ENCODE assay signal across 14 mouse cellular contexts in the genomic region with DNA sequence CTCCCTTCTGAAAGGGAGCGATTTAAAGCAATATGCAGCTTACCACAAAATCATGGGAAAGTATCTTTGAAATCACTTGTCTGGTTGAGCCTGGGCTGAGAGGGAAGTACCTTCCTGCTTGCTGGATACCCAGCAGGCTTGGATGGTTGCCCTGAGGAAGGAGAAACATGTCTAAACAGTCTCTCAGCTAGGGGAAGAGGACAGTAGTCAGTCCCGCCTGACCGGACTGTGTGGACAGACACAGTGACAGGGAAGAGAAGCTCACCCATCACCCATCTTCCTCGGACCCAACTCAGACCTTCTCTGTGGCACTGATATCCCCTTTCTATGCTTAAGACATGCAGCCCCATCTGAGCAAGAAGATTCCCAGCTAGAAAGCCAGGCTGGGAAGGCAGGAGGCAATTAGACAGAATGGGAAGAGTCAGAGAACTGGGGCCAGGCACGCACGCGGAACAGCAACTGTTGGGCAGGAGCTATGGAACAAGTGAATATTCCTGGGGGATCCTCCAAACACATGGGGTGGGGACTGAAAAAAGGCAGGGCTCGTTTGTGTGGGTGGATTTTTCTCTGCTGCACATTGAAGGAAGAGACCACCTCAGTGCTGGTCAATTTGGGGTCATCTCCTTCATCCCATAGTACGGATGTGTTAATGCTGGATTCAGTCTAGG. TPM values are rescaled to one million over a fixed set of nuclear protein-coding genes. Genes with fewer than 3 reads are reported as not detected.
DNase-seq lines count a peak whose midpoint lies in the region; ATAC-seq and TF ChIP-seq lines count a peak whose summit lies in the region.
"Had no signal": no experiment of that assay in that cellular context is flagged by ENCODE, and none has a peak within 500 bp of the region (broad histone marks: within the 10 kb centered on the region; RNA-seq: fewer than 3 reads in every experiment).

No protein-coding gene starts in this region.

- no peak overlapping the region for H3K4me2 ChIP-seq in limb, embryonic 13.5 days (replicated peaks)
- H3K4me2 ChIP-seq: hindbrain, embryonic 15.5 days had no signal

- ATAC-seq in limb, embryonic 13.5 days (ENCODE audit: low FRiP score, low read depth) = no peak
- no peak for ATAC-seq in granulocyte monocyte progenitor cell, adult 5-6 weeks (replicated peaks; ENCODE audit: poor library complexity, severe bottlenecking)
- ATAC-seq: CD4-positive, CD25-positive, alpha-beta regulatory T cell, adult 4 months had no signal

- H3K4me1 ChIP-seq in limb, embryonic 13.5 days = peaks cover 32% of the 10 kb centered on the region

- no peaks in the 10 kb centered on the region for H3K36me3 ChIP-seq in limb, embryonic 13.5 days

- no peaks in the 10 kb centered on the region for H3K9me3 ChIP-seq in limb, embryonic 13.5 days
- H3K9me3 ChIP-seq: hindbrain, embryonic 15.5 days had no signal

- no peak overlapping the region for H3K4me3 ChIP-seq in gastrocnemius, adult 2 months
- no peak overlapping the region for H3K4me3 ChIP-seq in limb, embryonic 13.5 days
- H3K4me3 ChIP-seq: hindbrain, embryonic 15.5 days; layer of hippocampus, adult 2 months had no signal

- TF ChIP-seq CTCF in gastrocnemius, adult 2 months (IDR thresholded peaks at IDR 0.05) = no peak

- intact Hi-C loops in gastrocnemius, adult 2 months (cut with DNase I) = loop anchor here (2.0 to 5.0 kb wide), 2 partner anchors 37 to 66 kb away; a partner anchor contains a TSS

- no peak for DNase-seq in gastrocnemius, adult 2 months
- no peak for DNase-seq in gastrocnemius, postnatal 25 days
- DNase-seq in lung, postnatal 36 days = peak; percentile 23
- DNase-seq in lung, postnatal 25 days (ENCODE audit: low spot score) = no peak
- DNase-seq in cerebellum, postnatal 10 days = peak; percentile 58 to 63
- DNase-seq in embryo, embryonic 10 days (ENCODE audit: low spot score) = no peak
- DNase-seq: adrenal gland, postnatal 10 days; lung, adult 18-20 months; thymus, postnatal 25 days had no signal

- H3K27me3 ChIP-seq in limb, embryonic 13.5 days = no peaks in the 10 kb centered on the region
- H3K27me3 ChIP-seq: hindbrain, embryonic 15.5 days had no signal

- H3K27ac ChIP-seq in gastrocnemius, adult 2 months = peak overlapping the region; percentile 88
- H3K27ac ChIP-seq in limb, embryonic 13.5 days = no peak overlapping the region

- H3K9ac ChIP-seq in limb, embryonic 13.5 days = 0 out of 2 replicates have a peak overlapping the region, but pooled peaks have one; percentile 0
- H3K9ac ChIP-seq: hindbrain, embryonic 15.5 days had no signal

- whole genome bisulfite sequencing in limb, embryonic 13.5 days = 79% methylated on average over 9 of the region's 9 CpGs

RNA-seq across cellular contexts. Expression of a gene that starts 38.6 kb away (rescaled TPM):
- total RNA-seq in gastrocnemius, adult 2 months (2021) = 10 to 100 TPM; 20.6 to 47.1 TPM
- total RNA-seq in gastrocnemius, postnatal 25 days (2021) = 10 to 100 TPM; 64.2 to 68.7 TPM
- 69.7 and 76.0 TPM in 2 replicates for polyA plus RNA-seq in limb, embryonic 13.5 days (2015; fragmentation: Nextera tagmentation; extraction: Ambion mirVana)
- total RNA-seq in granulocyte monocyte progenitor cell, adult 5-6 weeks (2014; fragmentation: Nextera tagmentation) = 0.92 and 1.6 TPM in 2 replicates
- total RNA-seq in granulocyte monocyte progenitor cell, adult 5-6 weeks (2017) = 1.3 TPM in 2 replicates

Comparison
In these comparisons a context has a peak if more than half of its experiments do, and no peak if none do; other contexts are left out.
1. DNase-seq: peak in lung, postnatal 36 days (single experiment) and cerebellum, postnatal 10 days (2 of 2); none in gastrocnemius, adult 2 months (single experiment), gastrocnemius, postnatal 25 days (single experiment), lung, postnatal 25 days (single experiment) and embryo, embryonic 10 days (single experiment).
2. RNA of a gene that starts 38.6 kb away (total RNA-seq): 64.2 to 68.7 TPM in gastrocnemius, postnatal 25 days and 20.6 to 47.1 TPM in gastrocnemius, adult 2 months; 0.92 to 1.6 TPM in granulocyte monocyte progenitor cell, adult 5-6 weeks; every median in the first group is over 4 times any median in the second.